10 mouse cellular contexts compared by ENCODE assay signal in the genomic region with DNA sequence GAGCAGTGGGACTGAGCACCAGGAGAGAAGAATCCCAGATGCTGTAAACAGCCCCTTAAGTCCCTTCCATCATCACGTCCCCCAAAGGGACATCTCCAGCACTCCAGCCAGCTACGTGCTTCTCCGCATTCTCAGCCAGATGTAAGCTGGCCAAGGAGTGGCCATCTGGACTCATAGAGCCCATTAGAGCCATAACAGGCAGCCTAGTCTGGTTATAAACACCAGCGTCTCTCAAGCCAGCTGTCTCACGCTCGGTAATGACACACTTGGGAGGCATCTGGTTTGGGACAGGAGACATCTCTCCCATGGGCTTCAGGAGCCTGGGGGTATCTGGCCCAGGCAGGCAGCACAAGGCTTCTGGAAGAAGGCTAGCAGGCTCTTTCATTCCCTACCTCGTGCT. TPM values are rescaled to one million over a fixed set of nuclear protein-coding genes. Genes with fewer than 3 reads are reported as not detected.
A peak's percentile ranks its signal among the peaks of the same experiment; 100 is the strongest.
DNase-seq lines count a peak whose midpoint lies in the region; ATAC-seq and TF ChIP-seq lines count a peak whose summit lies in the region.
"Had no signal": no experiment of that assay in that cellular context is flagged by ENCODE, and none has a peak within 500 bp of the region (broad histone marks: within the 10 kb centered on the region; RNA-seq: fewer than 3 reads in every experiment).

No protein-coding gene starts in this region.

- peaks cover 7% of the 10 kb centered on the region for H3K27me3 ChIP-seq in embryonic facial prominence, embryonic 10.5 days (replicated peaks; ENCODE audit: low read depth, poor library complexity, severe bottlenecking)
- peaks cover 5% of the 10 kb centered on the region; the same call in 1 of the 2 replicates for H3K27me3 ChIP-seq in neural tube, embryonic 13.5 days
- H3K27me3 ChIP-seq in kidney, adult 2 months (replicated peaks; ENCODE audit: control insufficient read depth, insufficient read depth, low read length): no peaks in the 10 kb centered on the region

- intact Hi-C loops in heart, postnatal 14 days (cut with DNase I): loop anchor here (5.0 kb wide), 1 partner anchor 169 kb away; a partner anchor contains a TSS

- no peak overlapping the region for H3K4me3 ChIP-seq in layer of hippocampus, adult 2 months
- H3K4me3 ChIP-seq in embryonic facial prominence, embryonic 10.5 days: no peak overlapping the region
- no peak overlapping the region for H3K4me3 ChIP-seq in neural tube, embryonic 13.5 days
- no peak overlapping the region for H3K4me3 ChIP-seq in kidney, adult 2 months (ENCODE audit: insufficient read depth, low read depth, low read length)
- H3K4me3 ChIP-seq: midbrain, embryonic 10.5 days had no signal

- no peak overlapping the region for H3K4me2 ChIP-seq in neural tube, embryonic 13.5 days

- H3K9me3 ChIP-seq in embryonic facial prominence, embryonic 10.5 days: no peaks in the 10 kb centered on the region
- no peaks in the 10 kb centered on the region for H3K9me3 ChIP-seq in neural tube, embryonic 13.5 days
- H3K9me3 ChIP-seq: G1E; midbrain, embryonic 10.5 days had no signal

- no peaks in the 10 kb centered on the region for H3K36me3 ChIP-seq in embryonic facial prominence, embryonic 10.5 days (replicated peaks)
- H3K36me3 ChIP-seq in neural tube, embryonic 13.5 days: no peaks in the 10 kb centered on the region
- no peaks in the 10 kb centered on the region for H3K36me3 ChIP-seq in kidney, adult 2 months (ENCODE audit: control insufficient read depth, insufficient read depth, low read length)
- H3K36me3 ChIP-seq: G1E; midbrain, embryonic 10.5 days had no signal

- peak; percentile 64; the same call in 1 of the 2 replicates for ATAC-seq in neural tube, embryonic 13.5 days (ENCODE audit: low read depth)

- no peak for TF ChIP-seq POLR2A in kidney, adult 2 months (IDR thresholded peaks at IDR 0.05; ENCODE audit: low read depth, low read length)

- H3K9ac ChIP-seq in neural tube, embryonic 13.5 days: peak overlapping the region; percentile 41; the same call in 1 of the 2 replicates

- peaks cover 20% of the 10 kb centered on the region for H3K4me1 ChIP-seq in embryonic facial prominence, embryonic 10.5 days
- H3K4me1 ChIP-seq in neural tube, embryonic 13.5 days (replicated peaks): peaks cover 22% of the 10 kb centered on the region
- peaks cover under 1% of the 10 kb centered on the region; the same call in 1 of the 2 replicates for H3K4me1 ChIP-seq in kidney, adult 2 months (ENCODE audit: control insufficient read depth, insufficient read depth, low read length)
- H3K4me1 ChIP-seq: midbrain, embryonic 10.5 days had no signal

- TF ChIP-seq CTCF in layer of hippocampus, adult 2 months (conservative IDR thresholded peaks at IDR 0.05): no peak
- no peak for TF ChIP-seq CTCF in kidney, adult 2 months (conservative IDR thresholded peaks at IDR 0.05; ENCODE audit: insufficient read depth, insufficient read length, low read depth, low read length)

- WGBS in embryonic facial prominence, embryonic 10.5 days: 52% methylated on average over 7 of the region's 7 CpGs
- WGBS in neural tube, embryonic 13.5 days: 36% methylated on average over 7 of the region's 7 CpGs
- 35% methylated on average over 7 of the region's 7 CpGs for WGBS in kidney, adult 2 months

- H3K27ac ChIP-seq in layer of hippocampus, adult 2 months: peak overlapping the region; percentile 46; the same call in 1 of the 2 replicates
- 0 out of 2 replicates have a peak overlapping the region, but pooled peaks have one; percentile 30 for H3K27ac ChIP-seq in embryonic facial prominence, embryonic 10.5 days (replicated peaks)
- H3K27ac ChIP-seq in neural tube, embryonic 13.5 days (replicated peaks): peak overlapping the region; percentile 56
- H3K27ac ChIP-seq in kidney, adult 2 months (ENCODE audit: insufficient read depth, low read depth, low read length): no peak overlapping the region
- H3K27ac ChIP-seq: midbrain, embryonic 10.5 days had no signal

- no peak for DNase-seq in layer of hippocampus, adult 2 months (ENCODE audit: low spot score in 2 of 2)
- DNase-seq in layer of hippocampus, adult 9-11 months: no peak
- peak; percentile 36 for DNase-seq in embryonic facial prominence, embryonic 10.5 days (ENCODE audit: low spot score)
- peak; percentile 51 to 54 for DNase-seq in heart, postnatal 14 days
- no peak for DNase-seq in thymus, postnatal 4 days
- DNase-seq in spleen, adult 18-20 months: no peak
- DNase-seq in kidney, adult 2 months: no peak

RNA-seq across cellular contexts. Expression of a gene that starts 11.8 kb away (rescaled TPM):
- 10 to 100 TPM; 23.9 to 25.8 TPM for total RNA-seq in layer of hippocampus, adult 2 months (2021)
- not detected in 2 replicates for polyA plus RNA-seq in embryonic facial prominence, embryonic 10.5 days (2016; fragmentation: Nextera tagmentation; extraction: Ambion mirVana)
- under 1 TPM; 0.29 to 0.36 TPM for total RNA-seq in heart, postnatal 14 days (2021)
- polyA plus RNA-seq in neural tube, embryonic 13.5 days (2015; fragmentation: Nextera tagmentation; extraction: Ambion mirVana): 1.9 and 4.1 TPM in 2 replicates
- polyA plus RNA-seq in kidney, adult 2 months (2012; rRNA removed): 0.11 TPM in 1 of 2 replicates, not detected in the other
- total RNA-seq: G1E had no signal
- polyA plus RNA-seq: G1E had no signal

RNA-seq across cellular contexts. Expression of a gene that starts 52.4 kb away (rescaled TPM):
- total RNA-seq in layer of hippocampus, adult 2 months (2021): 10 to 100 TPM; 13.1 to 15.9 TPM
- polyA plus RNA-seq in embryonic facial prominence, embryonic 10.5 days (2016; fragmentation: Nextera tagmentation; extraction: Ambion mirVana): 23.4 and 24.7 TPM in 2 replicates
- 10 to 100 TPM; 16.6 to 17.6 TPM for total RNA-seq in heart, postnatal 14 days (2021)
- polyA plus RNA-seq in neural tube, embryonic 13.5 days (2015; fragmentation: Nextera tagmentation; extraction: Ambion mirVana): 23.1 and 28.2 TPM in 2 replicates
- 12.2 and 13.1 TPM in 2 replicates for polyA plus RNA-seq in kidney, adult 2 months (2012; rRNA removed)

Comparison
In these comparisons a context has a peak if more than half of its experiments do, and no peak if none do; other contexts are left out.
1. DNase-seq: peak in embryonic facial prominence, embryonic 10.5 days (single experiment) and heart, postnatal 14 days (2 of 2); none in layer of hippocampus, adult 2 months (0 of 2), layer of hippocampus, adult 9-11 months (single experiment), thymus, postnatal 4 days (single experiment), spleen, adult 18-20 months (0 of 2) and kidney, adult 2 months (single experiment).